Mouse (Mus musculus) midbrain, embryonic 16.5 days (tissue): ENCODE results near the gene Cabin1. TPM values are rescaled to one million over a fixed set of nuclear protein-coding genes. Genes with fewer than 3 reads are reported as not detected.

Experiments
- ATAC-seq: fragments of 200-750 bp; cut with Nextera tagmentation; 2 replicates; pipeline ENCODE4 v1.8.0; 2017; ENCODE audit warnings: moderate TSS enrichment
- H3K27ac ChIP-seq: fragments of 300-500 bp; sonication (generic); 2 replicates; pipeline ENCODE4 v1.5.1; 2014; ENCODE audit warnings: mild to moderate bottlenecking, low read length, mixed read lengths
- H3K27me3 ChIP-seq: fragments of 300-500 bp; sonication (generic); 2 replicates; pipeline ENCODE4 v1.6.1; 2014; ENCODE audit warnings: low read depth, low read length, mixed read lengths; ENCODE audit not compliant: control insufficient read depth, insufficient read depth
- H3K36me3 ChIP-seq: fragments of 300-500 bp; sonication (generic); 2 replicates; pipeline ENCODE4 v1.6.1; 2014; ENCODE audit warnings: mild to moderate bottlenecking, low read length, moderate library complexity, mixed read lengths; ENCODE audit not compliant: control insufficient read depth, insufficient read depth
- H3K4me1 ChIP-seq: fragments of 300-500 bp; sonication (generic); 2 replicates; pipeline ENCODE4 v1.6.1; 2014; ENCODE audit warnings: mild to moderate bottlenecking, low read length, mixed read lengths; ENCODE audit not compliant: control insufficient read depth, insufficient read depth
- H3K4me2 ChIP-seq: fragments of 300-500 bp; sonication (generic); 2 replicates; pipeline ENCODE4 v1.6.1; 2014; ENCODE audit warnings: mild to moderate bottlenecking, low read length, mixed read lengths
- H3K4me3 ChIP-seq: fragments of 300-500 bp; sonication (generic); 2 replicates; pipeline ENCODE4 v1.5.1; 2014; ENCODE audit warnings: low read depth, mild to moderate bottlenecking, low read length, moderate library complexity, mixed read lengths
- H3K9ac ChIP-seq: fragments of 300-500 bp; sonication (generic); 2 replicates; pipeline ENCODE4 v1.6.1; 2014; ENCODE audit warnings: low read depth, low read length, mixed read lengths
- H3K9me3 ChIP-seq: fragments of 300-500 bp; sonication (generic); replicated peaks from 2 replicates; pipeline ENCODE4 v1.6.1; 2014; ENCODE audit warnings: mild to moderate bottlenecking, low read length, mixed read lengths; ENCODE audit not compliant: control insufficient read depth, poor library complexity, severe bottlenecking
- WGBS: fragments of 180-500 bp; shearing (Covaris S2); extraction: QIAGEN DNeasy Blood & Tissue Kit; methylation state at CpG from one replicate; pipeline ENCODE4 v1.1.7; 2014; 5-methylcytosine and 5-hydroxymethylcytosine counted together
- polyA plus RNA-seq: library from polyadenylated mRNA; unstranded; fragments of >200 nt; fragmentation: Nextera tagmentation; extraction: Ambion mirVana; gene quantifications from 2 replicates; pipeline ENCODE4 v1.2.1, GENCODE M21; 2015

Cabin1 gene
- polyA plus RNA-seq, 1 experiment from 2014 or later: 32.7 TPM

DNA sequence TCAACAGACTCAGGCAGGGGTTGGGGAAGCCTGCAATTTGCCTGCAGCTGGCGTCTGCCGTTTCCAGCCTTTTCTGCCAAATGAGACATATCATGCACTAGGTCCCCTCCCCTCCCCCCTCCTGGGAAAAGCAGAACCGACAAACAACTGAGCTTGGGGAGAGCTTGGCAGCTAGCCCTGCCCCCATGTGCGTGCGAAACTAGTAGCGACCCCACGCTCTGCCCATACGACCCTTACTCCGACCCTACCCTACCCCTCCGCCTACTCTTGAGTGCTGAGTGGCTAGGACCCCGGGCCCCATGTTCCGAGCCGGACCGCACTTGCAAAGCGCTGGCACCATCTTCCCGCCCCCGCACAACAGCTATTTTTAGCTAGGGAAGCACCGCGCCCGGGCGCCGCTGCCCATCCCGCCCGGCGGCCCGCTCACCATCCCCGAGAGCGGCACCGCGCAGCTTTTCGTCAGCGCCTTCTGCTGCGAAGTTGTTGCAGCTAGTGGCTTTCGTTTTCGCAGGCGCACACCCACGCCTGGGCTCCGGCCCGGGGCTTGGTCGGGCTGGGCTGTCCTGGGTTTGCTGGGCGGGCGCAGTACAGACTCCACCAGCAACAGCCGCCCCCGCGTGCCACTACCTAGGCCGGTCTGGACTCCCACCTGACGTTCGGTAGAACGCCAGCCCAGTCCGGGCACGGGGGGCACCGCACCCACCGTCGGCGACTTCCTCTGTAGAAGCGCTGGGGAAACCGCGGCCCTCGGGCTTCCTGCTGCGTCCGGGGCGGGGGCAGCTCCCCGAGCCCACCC, 96.8 kb downstream of the Cabin1 start:
- Histone ChIP-seq H3K4me2 (peak overlapping the region; percentile 76), H3K27me3 (peaks cover 5% of the 10 kb centered on the region), H3K9ac (peak overlapping the region; percentile 68), H3K36me3 (peaks cover 6% of the 10 kb centered on the region; the same call in 1 of the 2 replicates), H3K27ac (peak overlapping the region; percentile 74), H3K4me1 (peaks cover 18% of the 10 kb centered on the region), H3K9me3 (no peaks in the 10 kb centered on the region), H3K4me3 (peak overlapping the region; percentile 45)
- peak; percentile 66 for ATAC-seq
- 1% methylated on average over 63 of the region's 63 CpGs for WGBS

DNA sequence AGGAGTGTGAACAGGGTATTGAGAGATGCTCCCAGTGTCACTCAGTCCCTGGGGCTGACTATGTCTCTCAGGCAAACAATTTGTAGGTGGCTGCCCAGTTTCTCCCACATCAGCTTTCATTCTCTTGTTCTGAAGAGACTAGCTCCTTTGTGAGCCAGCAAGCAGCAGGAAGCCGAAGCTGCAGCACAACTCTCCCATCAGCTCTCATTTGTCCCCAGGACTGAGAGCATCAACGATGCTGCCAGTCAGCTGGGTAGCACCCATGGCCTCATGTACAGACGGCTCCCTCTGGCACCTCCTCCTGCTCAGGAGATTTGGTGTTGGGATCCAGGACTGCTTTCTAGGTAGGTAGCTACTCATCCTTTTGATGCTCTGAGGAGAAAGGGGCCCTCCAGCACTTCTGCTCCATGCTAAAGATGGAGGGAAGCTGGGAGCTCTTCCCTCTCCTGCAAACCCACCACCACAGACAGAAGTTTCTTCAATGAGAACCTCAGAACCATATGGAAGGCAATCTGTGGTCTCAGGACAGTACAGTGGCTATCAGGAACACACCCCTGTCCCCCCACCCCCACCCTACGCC, 97.6 kb downstream of the Cabin1 start:
- H3K27me3 ChIP-seq: peaks cover 5% of the 10 kb centered on the region
- H3K4me1 ChIP-seq: peaks cover 18% of the 10 kb centered on the region
- 32% methylated on average over 4 of the region's 4 CpGs for whole genome bisulfite sequencing
- H3K4me3 ChIP-seq: peak overlapping the region; percentile 45
- H3K27ac ChIP-seq: peak overlapping the region; percentile 74
- no peaks in the 10 kb centered on the region for H3K9me3 ChIP-seq
- peak overlapping the region; percentile 68 for H3K9ac ChIP-seq
- peak overlapping the region; percentile 76 for H3K4me2 ChIP-seq
- ATAC-seq: 0 out of 2 replicates have a peak, but pooled peaks have one; percentile 8
- H3K36me3 ChIP-seq: peaks cover 6% of the 10 kb centered on the region

DNA sequence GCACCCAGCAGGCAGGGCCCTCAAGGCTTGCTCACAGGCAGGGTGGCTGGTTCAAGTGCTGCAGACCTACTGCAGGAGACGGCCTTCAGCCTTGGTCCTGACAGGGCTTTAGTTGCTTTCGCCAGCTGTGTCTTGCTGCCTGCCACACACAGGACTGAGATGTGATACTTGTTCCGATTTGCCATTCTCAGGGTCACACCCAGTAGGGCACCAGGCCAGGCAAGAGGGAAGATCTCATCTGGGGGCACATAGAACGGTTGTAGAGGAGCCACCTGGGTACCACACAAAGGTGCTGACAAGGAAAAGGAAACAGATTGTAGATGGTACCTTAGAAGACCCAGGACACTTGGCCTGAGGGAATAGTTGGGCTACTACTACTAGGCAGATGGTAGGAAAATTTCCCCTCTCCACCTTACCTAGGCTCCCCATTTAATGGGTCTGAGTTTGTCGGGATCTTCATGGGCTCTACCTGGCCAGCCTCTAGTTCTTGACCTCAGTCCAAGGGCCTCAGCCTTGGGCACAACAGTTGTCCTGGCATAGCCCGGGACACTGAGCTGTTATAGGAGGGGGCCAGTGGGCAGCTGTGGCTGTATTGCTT, 99.4 kb downstream of the Cabin1 start:
- no peak overlapping the region for H3K4me3 ChIP-seq
- peaks cover 18% of the 10 kb centered on the region for H3K4me1 ChIP-seq
- 88% methylated on average over 6 of the region's 6 CpGs for WGBS

DNA sequence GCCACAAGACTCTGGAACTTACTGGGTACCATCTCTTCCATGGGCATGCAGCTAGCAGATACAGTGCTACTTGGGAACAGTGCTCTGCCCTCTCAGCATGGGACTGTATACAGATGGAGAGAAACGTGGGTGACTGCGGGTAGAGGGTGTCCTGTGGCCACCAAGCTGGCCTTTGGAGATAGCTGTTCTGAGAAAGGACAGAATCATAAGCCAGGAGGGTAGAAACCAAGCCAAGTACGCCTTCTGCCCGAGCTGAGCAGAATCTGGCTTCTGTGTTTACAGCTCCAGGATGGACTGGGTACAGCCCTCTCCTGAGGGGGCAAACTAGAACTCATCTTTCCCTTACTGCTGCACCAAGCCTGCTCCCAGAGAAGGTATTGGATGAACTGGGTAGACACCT, 101.6 kb downstream of the Cabin1 start:
- Histone ChIP-seq H3K27me3 (no peaks in the 10 kb centered on the region), H3K4me1 (peaks cover 13% of the 10 kb centered on the region), H3K4me2 (no peak overlapping the region), H3K9me3 (no peaks in the 10 kb centered on the region), H3K27ac (no peak overlapping the region), H3K36me3 (peaks cover 3% of the 10 kb centered on the region; the same call in 1 of the 2 replicates), H3K9ac (no peak overlapping the region), H3K4me3 (no peak overlapping the region)
- no peak for ATAC-seq
- 94% methylated on average over 4 of the region's 4 CpGs for WGBS

More for the DNA sequence above, 99.4 kb downstream of the Cabin1 start:
- no peak overlapping the region for H3K27ac ChIP-seq
- no peak for ATAC-seq
- no peaks in the 10 kb centered on the region for H3K9me3 ChIP-seq
- no peak overlapping the region for H3K9ac ChIP-seq
- peaks cover 5% of the 10 kb centered on the region for H3K27me3 ChIP-seq
- no peaks in the 10 kb centered on the region; the same call in 1 of the 2 replicates for H3K36me3 ChIP-seq
- no peak overlapping the region for H3K4me2 ChIP-seq

DNA sequence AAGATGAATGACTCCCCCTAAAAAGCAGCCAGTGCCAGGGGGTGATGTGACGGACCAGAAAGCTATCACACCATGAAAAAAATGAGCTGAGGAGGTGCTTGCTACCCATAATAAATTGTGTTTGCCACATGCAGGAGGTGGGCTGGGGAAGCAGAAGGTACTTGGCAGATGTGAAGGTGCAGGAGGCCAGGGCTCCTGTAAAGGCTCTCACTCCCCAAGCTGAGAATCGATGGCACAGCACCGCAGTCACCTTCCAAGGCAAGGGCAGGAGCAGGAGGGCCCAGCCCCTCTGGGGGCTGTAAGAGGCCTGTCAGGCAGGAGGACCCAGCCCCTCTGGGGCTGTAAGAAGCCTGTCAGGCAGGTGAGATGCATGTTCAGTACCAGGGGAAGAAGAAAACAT, 102.3 kb downstream of the Cabin1 start:
- no peaks in the 10 kb centered on the region for H3K9me3 ChIP-seq
- H3K4me3 ChIP-seq: no peak overlapping the region
- 92% methylated on average over 3 of the region's 3 CpGs for WGBS
- H3K36me3 ChIP-seq: peaks cover 10% of the 10 kb centered on the region
- no peak overlapping the region for H3K9ac ChIP-seq
- H3K4me1 ChIP-seq: peaks cover 7% of the 10 kb centered on the region
- no peak overlapping the region; the same call in 1 of the 2 replicates for H3K27ac ChIP-seq
- no peak for ATAC-seq
- no peaks in the 10 kb centered on the region for H3K27me3 ChIP-seq
- no peak overlapping the region for H3K4me2 ChIP-seq

DNA sequence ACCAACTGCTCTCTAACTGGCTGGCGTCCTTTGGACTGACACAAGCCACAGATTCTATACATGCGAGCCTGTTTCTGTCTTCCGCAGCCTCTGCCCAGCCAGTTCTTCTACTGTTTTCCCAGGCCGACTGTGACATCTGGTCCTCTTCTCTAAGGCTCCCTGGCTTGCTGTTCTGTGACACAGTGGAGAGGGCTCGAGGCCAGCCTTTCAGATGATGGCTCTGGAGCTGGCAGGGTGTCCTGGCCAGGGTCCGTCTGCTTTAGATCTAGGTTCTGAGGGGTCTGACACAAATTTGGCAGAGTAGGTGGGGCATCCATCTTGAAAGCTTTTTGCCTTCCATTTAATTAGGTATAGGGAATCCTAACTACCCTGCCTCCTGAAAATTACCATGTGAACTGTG, 102.8 kb downstream of the Cabin1 start:
- H3K27ac ChIP-seq: no peak overlapping the region; the same call in 1 of the 2 replicates

DNA sequence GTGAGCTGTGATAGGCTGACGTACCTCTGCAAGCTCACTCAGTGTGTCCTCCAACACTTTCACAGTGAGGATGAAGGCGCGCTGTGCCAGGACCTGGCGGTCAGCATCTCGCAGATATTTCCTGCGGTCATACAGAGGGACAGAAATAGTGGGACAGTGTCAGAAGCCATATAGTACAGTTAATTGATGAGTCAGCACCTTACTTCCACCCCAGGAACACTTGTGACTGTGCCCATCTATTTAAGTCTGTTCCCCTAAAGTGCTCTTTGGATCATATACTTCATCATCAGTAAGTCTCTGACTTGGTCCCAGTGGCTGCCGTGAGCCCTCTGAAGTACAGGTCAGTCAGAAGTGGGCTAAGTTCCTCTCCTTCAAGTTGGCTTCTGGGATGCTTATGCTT, 106.4 kb downstream of the Cabin1 start:
- WGBS: 98% methylated on average over 7 of the region's 7 CpGs
- Histone ChIP-seq H3K4me3 (no peak overlapping the region), H3K36me3 (peaks cover 27% of the 10 kb centered on the region), H3K27ac (no peak overlapping the region), H3K4me2 (no peak overlapping the region), H3K9me3 (no peaks in the 10 kb centered on the region), H3K27me3 (no peaks in the 10 kb centered on the region), H3K4me1 (no peaks in the 10 kb centered on the region), H3K9ac (no peak overlapping the region)
- no peak for ATAC-seq

More for the DNA sequence above, 102.8 kb downstream of the Cabin1 start:
- no peak for ATAC-seq
- H3K4me2 ChIP-seq: no peak overlapping the region
- no peak overlapping the region for H3K9ac ChIP-seq
- peaks cover 14% of the 10 kb centered on the region for H3K36me3 ChIP-seq
- no peak overlapping the region for H3K4me3 ChIP-seq
- peaks cover 2% of the 10 kb centered on the region; the same call in 1 of the 2 replicates for H3K4me1 ChIP-seq
- no peaks in the 10 kb centered on the region for H3K9me3 ChIP-seq
- WGBS: 83% methylated on average over 6 of the region's 6 CpGs
- H3K27me3 ChIP-seq: no peaks in the 10 kb centered on the region

DNA sequence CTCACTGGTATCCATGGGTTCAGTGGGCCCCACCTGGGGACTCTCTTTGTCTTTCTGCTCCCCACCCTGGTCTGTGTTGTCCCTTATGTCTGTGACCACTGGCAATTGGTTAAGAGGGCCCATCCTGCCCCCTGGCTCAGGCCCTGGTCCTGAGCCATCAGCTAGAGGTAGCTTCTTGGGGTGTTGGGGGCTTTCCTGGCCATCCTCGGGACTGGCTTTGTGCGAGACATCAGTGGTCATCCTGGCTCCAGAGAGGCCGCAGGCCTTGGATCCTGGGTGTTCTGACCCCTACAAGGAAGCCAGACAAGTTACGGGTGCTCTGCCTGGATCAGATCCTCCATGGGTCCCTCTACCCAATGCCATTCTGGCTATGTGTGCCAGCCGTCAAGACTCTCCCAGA, 107.0 kb downstream of the Cabin1 start:
- no peak overlapping the region for H3K4me3 ChIP-seq
- H3K9me3 ChIP-seq: no peaks in the 10 kb centered on the region
- no peak overlapping the region for H3K4me2 ChIP-seq
- no peak overlapping the region for H3K9ac ChIP-seq
- H3K4me1 ChIP-seq: no peaks in the 10 kb centered on the region
- 92% methylated on average over 5 of the region's 5 CpGs for WGBS
- no peak for ATAC-seq
- no peak overlapping the region for H3K27ac ChIP-seq
- H3K27me3 ChIP-seq: no peaks in the 10 kb centered on the region
- H3K36me3 ChIP-seq: peaks cover 33% of the 10 kb centered on the region

DNA sequence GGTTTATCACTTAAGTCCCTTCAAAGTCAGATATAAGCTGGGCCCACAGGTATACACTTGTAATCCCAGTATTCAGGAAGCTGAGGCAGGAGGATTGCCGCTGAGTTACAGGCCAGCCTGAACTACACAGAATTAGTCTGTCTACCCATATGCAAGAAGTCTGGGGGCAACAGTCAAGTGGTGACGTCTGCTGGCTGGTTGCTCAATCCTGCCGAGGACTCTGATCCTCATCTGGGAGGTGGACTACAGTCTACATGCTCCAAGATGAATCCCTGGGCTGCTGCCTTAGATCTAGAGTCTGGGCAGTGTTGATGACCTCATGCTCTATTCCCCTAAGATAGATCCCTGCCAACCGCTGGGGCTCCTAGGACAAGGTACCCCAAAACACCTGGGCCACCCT, 110.1 kb downstream of the Cabin1 start:
- Histone ChIP-seq H3K27ac (no peak overlapping the region), H3K9ac (no peak overlapping the region), H3K9me3 (no peaks in the 10 kb centered on the region), H3K4me1 (no peaks in the 10 kb centered on the region), H3K4me2 (no peak overlapping the region), H3K36me3 (peaks cover 50% of the 10 kb centered on the region), H3K27me3 (no peaks in the 10 kb centered on the region), H3K4me3 (no peak overlapping the region)
- no peak for ATAC-seq
- 97% methylated on average over 4 of the region's 4 CpGs for WGBS
